In the genomic region with DNA sequence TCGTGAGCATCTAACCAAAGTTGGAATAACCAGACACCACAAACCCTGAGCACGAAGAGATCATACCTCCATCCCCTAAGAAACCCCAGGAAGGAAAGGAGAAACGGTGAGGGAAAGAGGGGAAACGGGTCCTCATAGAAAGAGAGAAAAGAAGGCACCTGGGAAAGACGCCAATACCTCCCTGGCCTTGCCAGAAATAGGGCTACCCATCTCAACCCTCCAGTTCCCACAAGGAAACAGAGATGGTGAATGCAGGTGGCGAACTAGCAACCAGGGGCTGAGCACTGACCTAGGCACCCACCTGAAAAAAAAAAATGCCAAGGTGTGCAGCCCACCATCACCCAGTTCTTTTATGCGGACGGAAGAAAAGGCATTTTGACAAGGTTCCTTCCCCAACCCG, we compare ENCODE assay signal across 8 mouse cellular contexts. TPM values are rescaled to one million over a fixed set of nuclear protein-coding genes. Genes with fewer than 3 reads are reported as not detected.
A peak's percentile ranks its signal among the peaks of the same experiment; 100 is the strongest.
DNase-seq lines count a peak whose midpoint lies in the region; ATAC-seq and TF ChIP-seq lines count a peak whose summit lies in the region.

No protein-coding gene starts in this region.

- no peaks in the 10 kb centered on the region for H3K36me3 ChIP-seq in kidney, adult 2 months (ENCODE audit: control insufficient read depth, insufficient read depth, low read length)
- H3K36me3 ChIP-seq in hindbrain, embryonic 11.5 days (ENCODE audit: control insufficient read depth, insufficient read depth, low read length): no peaks in the 10 kb centered on the region
- H3K36me3 ChIP-seq in midbrain, embryonic 12.5 days: no peaks in the 10 kb centered on the region

- peak overlapping the region; percentile 88 for H3K9ac ChIP-seq in hindbrain, embryonic 11.5 days (ENCODE audit: low read depth, low read length)
- H3K9ac ChIP-seq in midbrain, embryonic 12.5 days (replicated peaks): peak overlapping the region; percentile 92

- no peak for ATAC-seq in hindbrain, embryonic 11.5 days (ENCODE audit: low FRiP score)
- ATAC-seq in midbrain, embryonic 12.5 days (ENCODE audit: low FRiP score, low read depth): no peak
- no peak for ATAC-seq in erythroid progenitor cell, adult 5-6 weeks (replicated peaks; ENCODE audit: low FRiP score, poor library complexity, severe bottlenecking)

- peak overlapping the region; percentile 82 for H3K4me2 ChIP-seq in hindbrain, embryonic 11.5 days (replicated peaks; ENCODE audit: low read depth, low read length)
- peak overlapping the region; percentile 86 for H3K4me2 ChIP-seq in midbrain, embryonic 12.5 days (replicated peaks)

- H3K4me1 ChIP-seq in kidney, adult 2 months (ENCODE audit: control insufficient read depth, insufficient read depth, low read length): no peaks in the 10 kb centered on the region
- H3K4me1 ChIP-seq in hindbrain, embryonic 11.5 days (replicated peaks; ENCODE audit: control insufficient read depth, insufficient read depth, low read length): no peaks in the 10 kb centered on the region
- H3K4me1 ChIP-seq in midbrain, embryonic 12.5 days: 0 out of 2 replicates have a peak, but pooled peaks cover 9% of the 10 kb centered on the region

- 41% methylated on average over 9 of the region's 9 CpGs for WGBS in kidney, adult 2 months
- WGBS in hindbrain, embryonic 11.5 days: 39% methylated on average over 9 of the region's 9 CpGs
- 41% methylated on average over 9 of the region's 9 CpGs for WGBS in midbrain, embryonic 12.5 days

- no peak overlapping the region for H3K27ac ChIP-seq in kidney, adult 2 months (ENCODE audit: insufficient read depth, low read depth, low read length)
- no peak overlapping the region for H3K27ac ChIP-seq in hindbrain, embryonic 11.5 days (ENCODE audit: low read depth, low read length)
- H3K27ac ChIP-seq in midbrain, embryonic 12.5 days (replicated peaks): no peak overlapping the region

- peak overlapping the region; percentile 65 for H3K4me3 ChIP-seq in kidney, adult 2 months (ENCODE audit: insufficient read depth, low read depth, low read length)
- H3K4me3 ChIP-seq in hindbrain, embryonic 11.5 days (ENCODE audit: low read depth, low read length): peak overlapping the region; percentile 95
- peak overlapping the region; percentile 81 for H3K4me3 ChIP-seq in midbrain, embryonic 12.5 days

- no peak for TF ChIP-seq POLR2A in kidney, adult 2 months (IDR thresholded peaks at IDR 0.05; ENCODE audit: low read depth, low read length)

- no peak for DNase-seq in kidney, adult 2 months
- DNase-seq in kidney, postnatal 36 days: no peak
- DNase-seq in brain, adult 2 months (ENCODE audit: low read depth, low spot score): peak; percentile 46
- DNase-seq in hindbrain, embryonic 11.5 days (ENCODE audit: low spot score): peak; percentile 15
- DNase-seq in kidney, postnatal 10 days: no peak
- no peak for DNase-seq in adrenal gland, postnatal 36 days

- no peaks in the 10 kb centered on the region for H3K9me3 ChIP-seq in hindbrain, embryonic 11.5 days (ENCODE audit: control insufficient read depth, low read length)
- no peaks in the 10 kb centered on the region for H3K9me3 ChIP-seq in midbrain, embryonic 12.5 days

- H3K27me3 ChIP-seq in kidney, adult 2 months (replicated peaks; ENCODE audit: control insufficient read depth, insufficient read depth, low read length): no peaks in the 10 kb centered on the region
- H3K27me3 ChIP-seq in hindbrain, embryonic 11.5 days (ENCODE audit: control insufficient read depth, insufficient read depth, low read length): no peaks in the 10 kb centered on the region
- peaks cover 4% of the 10 kb centered on the region; the same call in 1 of the 2 replicates for H3K27me3 ChIP-seq in midbrain, embryonic 12.5 days

- no peak for TF ChIP-seq CTCF in kidney, adult 2 months (conservative IDR thresholded peaks at IDR 0.05; ENCODE audit: insufficient read depth, insufficient read length, low read depth, low read length)

RNA-seq across cellular contexts. Expression of a gene that starts 1.4 kb away (rescaled TPM):
- 5.3 and 7.4 TPM in 2 replicates for polyA plus RNA-seq in kidney, adult 2 months (2012; rRNA removed)
- polyA plus RNA-seq in hindbrain, embryonic 11.5 days (2014; fragmentation: Nextera tagmentation; extraction: Ambion mirVana): 7.5 and 8.8 TPM in 2 replicates
- 17.3 and 21.4 TPM in 2 replicates for polyA plus RNA-seq in midbrain, embryonic 12.5 days (2016; fragmentation: Nextera tagmentation; extraction: Ambion mirVana)
- 10.1 and 13.0 TPM in 2 replicates for total RNA-seq in erythroid progenitor cell, adult 5-6 weeks (2015; ENCODE audit: low replicate concordance)
- total RNA-seq in erythroid progenitor cell, adult 5-6 weeks (2017; ENCODE audit: low replicate concordance): 3.9 and 4.5 TPM in 2 replicates
- 10 to 100 TPM in 1 of 2 experiments, 1 to 10 TPM in 1; 7.2 to 10.1 TPM for total RNA-seq in adrenal gland, postnatal 36 days (2021)

RNA-seq across cellular contexts. Expression of a gene that starts 22.9 kb away (rescaled TPM):
- polyA plus RNA-seq in kidney, adult 2 months (2012; rRNA removed): 9.3 and 10.8 TPM in 2 replicates
- polyA plus RNA-seq in hindbrain, embryonic 11.5 days (2014; fragmentation: Nextera tagmentation; extraction: Ambion mirVana): 4.3 and 4.7 TPM in 2 replicates
- polyA plus RNA-seq in midbrain, embryonic 12.5 days (2016; fragmentation: Nextera tagmentation; extraction: Ambion mirVana): 8.1 and 8.2 TPM in 2 replicates
- total RNA-seq in erythroid progenitor cell, adult 5-6 weeks (2015; ENCODE audit: low replicate concordance): not detected in 2 replicates
- 0.83 TPM in 1 of 2 replicates, not detected in the other for total RNA-seq in erythroid progenitor cell, adult 5-6 weeks (2017; ENCODE audit: low replicate concordance)
- total RNA-seq in adrenal gland, postnatal 36 days (2021): 1 to 10 TPM; 1.5 to 2.2 TPM

Comparison
In these comparisons a context has a peak if more than half of its experiments do, and no peak if none do; other contexts are left out.
1. DNase-seq: peak in brain, adult 2 months (single experiment) and hindbrain, embryonic 11.5 days (single experiment); none in kidney, adult 2 months (single experiment), kidney, postnatal 36 days (0 of 2), kidney, postnatal 10 days (single experiment) and adrenal gland, postnatal 36 days (0 of 2).
2. Peak in every context shown above with its lines, with median percentiles within 50 percentile points of each other: H3K4me3 ChIP-seq.